Mouse (Mus musculus) erythroid progenitor cell, adult 5-6 weeks (primary cell): ENCODE measurements around the gene Grm3. TPM values are rescaled to one million over a fixed set of nuclear protein-coding genes. Genes with fewer than 3 reads are reported as not detected.

Experiments
- ATAC-seq: replicated peaks from 2 replicates; pipeline ENCODE4 v1.8.0; 2016; ENCODE audit warnings: moderate number of reproducible peaks, mild to moderate bottlenecking, moderate TSS enrichment, inconsistent platforms; ENCODE audit not compliant: poor library complexity, low FRiP score, severe bottlenecking
- total RNA-seq, 2 experiments: library from RNA; stranded (forward) in 1 of 2; stranded (reverse) in 1 of 2; fragments of 150-400 nt in 1 of 2; fragments of 186-747, 209-891 nt in 1 of 2; gene quantifications; 2 replicates each; pipeline versions ENCODE4 v1.2.3 to v1.2.4; 2015 to 2017; ENCODE audit warnings: low replicate concordance in 2 of 2

The Grm3 gene
- total RNA-seq, 2 experiments from 2014 or later: not detected

DNA sequence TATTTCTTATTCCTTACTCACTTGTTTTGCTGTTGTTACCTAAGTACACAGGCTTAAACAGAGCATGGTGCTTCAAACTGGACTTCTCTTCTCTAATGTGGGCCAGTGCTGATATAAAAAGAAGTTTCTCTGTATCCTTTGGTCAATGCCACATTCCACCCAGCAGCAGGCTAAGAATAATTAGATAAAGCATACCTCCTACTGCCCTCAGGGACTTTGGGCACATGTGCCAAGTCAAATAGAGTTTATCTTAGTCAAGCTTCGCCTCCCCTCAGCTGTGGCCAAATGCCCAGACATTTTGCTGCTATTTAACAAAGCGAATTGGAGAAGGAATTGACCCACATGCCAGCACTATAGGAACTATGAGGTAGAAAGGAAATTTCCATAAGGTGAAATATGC lies 97.8 kb downstream of the Grm3 start:
- ATAC-seq: no peak

DNA sequence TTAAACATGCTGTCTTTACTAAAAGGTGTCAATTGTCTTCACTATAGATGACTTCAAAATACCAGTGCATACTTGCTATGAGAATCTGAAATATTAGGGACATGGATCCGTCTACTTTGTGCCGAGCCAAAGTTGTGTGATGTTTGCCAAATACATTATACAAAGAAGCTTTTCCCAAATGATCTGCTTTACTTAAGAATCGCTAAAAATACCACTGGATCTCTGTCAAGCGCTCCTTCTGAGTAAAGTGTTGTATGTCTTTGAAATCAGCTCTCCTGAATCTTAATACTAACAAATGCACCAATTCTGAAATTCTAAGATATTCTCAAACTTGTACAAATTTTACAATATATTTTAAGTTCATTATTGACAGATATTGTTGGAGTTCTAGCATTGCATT lies 100.6 kb downstream of the Grm3 start:
- ATAC-seq: no peak

DNA sequence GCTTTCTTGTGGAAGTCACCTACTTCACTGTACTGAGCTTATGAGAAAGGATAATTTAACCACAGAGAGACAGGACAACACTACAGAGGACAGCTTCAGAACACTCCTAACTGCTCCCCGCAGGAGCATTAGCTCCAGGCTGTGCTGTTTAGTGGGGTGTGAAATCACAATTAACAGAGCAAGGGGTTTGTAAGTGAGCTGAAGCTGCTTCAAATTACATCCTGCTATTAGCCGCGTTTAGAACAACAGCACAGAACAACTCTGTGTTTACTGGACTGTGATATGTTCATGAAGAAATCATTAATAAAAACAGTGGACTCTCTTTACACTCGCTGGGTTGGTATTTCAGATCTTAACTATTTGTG lies 101.9 kb downstream of the Grm3 start:
- ATAC-seq: no peak

DNA sequence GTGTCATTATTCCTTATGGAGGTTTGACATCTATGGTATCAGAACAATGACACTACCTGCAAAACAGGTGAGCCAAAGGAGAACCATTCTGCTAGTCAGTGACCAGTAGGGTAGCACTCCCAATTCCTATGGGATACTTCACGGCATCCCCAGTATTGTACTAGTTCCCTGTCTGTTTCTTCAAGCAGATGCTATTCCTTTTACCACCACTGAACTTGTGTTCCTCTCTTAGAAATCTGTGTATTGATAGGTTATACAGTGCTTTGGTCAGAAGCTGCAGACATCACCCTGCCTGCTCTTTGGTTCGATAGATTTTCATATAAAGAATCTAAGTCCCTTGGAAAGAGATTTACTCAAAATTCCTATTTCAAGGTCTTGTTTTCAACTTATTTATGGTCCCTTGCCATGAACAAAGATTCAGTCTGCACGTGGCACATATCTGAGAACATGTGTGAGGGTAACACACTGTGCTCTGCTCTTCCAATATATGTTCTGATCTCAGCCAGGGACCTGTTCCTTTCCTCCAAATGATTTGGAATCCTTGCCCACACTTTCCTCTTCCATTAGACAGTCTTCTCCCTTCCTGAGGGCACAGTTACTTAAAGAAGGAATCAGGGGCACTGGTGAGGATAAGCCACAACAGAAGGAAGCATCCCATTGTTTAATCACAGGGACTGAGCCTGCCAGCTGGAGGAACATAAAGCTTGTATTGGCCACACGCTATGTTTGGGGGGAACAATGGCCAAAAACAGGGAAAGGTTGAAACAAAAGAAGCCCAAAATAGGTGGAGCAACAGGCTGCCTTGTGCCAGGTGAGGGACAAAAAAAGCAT lies 102.5 kb downstream of the Grm3 start:
- ATAC-seq: no peak

DNA sequence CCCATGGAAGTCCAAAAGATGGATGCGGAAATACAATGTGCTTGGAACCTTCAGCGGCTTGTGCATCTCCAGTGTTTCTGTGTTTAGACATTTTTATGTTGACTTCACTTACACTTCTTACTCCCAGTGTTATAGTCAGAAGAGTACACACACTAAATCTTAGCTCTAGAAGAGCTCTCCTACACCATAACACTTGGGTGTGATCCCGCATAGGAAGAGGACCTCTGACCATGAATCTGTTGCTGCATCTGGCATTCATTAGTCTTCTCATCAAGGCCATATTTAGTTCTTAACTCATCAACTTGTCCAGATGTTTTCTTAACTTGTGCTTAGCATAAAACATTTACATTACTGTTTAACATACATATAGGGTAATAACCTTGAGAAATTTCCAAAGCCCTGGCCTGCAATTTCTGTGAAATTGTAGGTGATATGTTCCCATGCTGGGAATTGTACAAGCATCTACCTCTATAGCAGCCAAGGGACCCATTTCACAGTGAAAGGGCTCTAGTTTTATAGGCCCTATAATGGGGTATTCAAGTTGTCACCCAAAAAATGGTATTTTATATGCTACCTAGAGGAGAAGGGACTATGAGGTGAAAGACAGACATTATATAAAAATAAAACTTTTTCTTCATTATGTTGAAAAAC lies 103.4 kb downstream of the Grm3 start:
- no peak for ATAC-seq

DNA sequence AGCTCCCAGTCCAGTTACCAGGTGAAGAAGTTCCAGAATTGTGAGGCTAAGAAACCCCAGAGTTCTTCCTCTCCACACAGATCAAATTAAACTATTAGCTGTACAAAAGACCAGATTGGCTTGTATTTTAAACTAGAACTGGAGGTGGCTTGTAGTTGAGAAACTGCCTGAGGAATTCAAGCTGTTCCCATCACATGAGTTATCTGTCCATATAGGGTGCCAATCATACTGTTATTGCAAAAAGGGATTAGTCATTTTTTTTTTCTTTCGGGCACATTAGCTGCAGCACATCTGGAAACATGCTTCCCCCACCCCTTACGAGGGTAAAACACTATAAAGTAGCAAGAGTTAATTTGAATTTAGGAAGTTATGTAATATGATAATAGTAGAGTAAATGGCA lies 145.9 kb downstream of the Grm3 start:
- no peak for ATAC-seq

DNA sequence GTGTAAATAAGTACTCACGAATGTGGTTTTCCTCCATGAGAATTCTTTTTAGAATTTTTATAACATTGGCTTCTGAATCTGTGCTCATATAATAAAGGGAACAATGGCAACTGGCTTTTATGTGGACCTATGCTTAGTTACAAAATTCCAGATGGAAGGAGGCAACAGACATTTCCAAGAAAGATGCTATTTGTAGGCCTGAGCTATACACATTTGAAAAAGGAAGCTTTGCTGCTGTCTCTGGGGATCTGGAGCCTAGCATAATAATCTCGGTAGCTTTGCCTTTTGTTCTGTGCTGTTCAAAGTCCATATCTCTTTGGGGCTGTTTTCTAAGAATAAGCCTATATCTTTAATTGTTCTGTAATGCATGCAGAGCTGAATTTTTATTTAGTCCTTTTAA lies 146.4 kb downstream of the Grm3 start:
- no peak for ATAC-seq

DNA sequence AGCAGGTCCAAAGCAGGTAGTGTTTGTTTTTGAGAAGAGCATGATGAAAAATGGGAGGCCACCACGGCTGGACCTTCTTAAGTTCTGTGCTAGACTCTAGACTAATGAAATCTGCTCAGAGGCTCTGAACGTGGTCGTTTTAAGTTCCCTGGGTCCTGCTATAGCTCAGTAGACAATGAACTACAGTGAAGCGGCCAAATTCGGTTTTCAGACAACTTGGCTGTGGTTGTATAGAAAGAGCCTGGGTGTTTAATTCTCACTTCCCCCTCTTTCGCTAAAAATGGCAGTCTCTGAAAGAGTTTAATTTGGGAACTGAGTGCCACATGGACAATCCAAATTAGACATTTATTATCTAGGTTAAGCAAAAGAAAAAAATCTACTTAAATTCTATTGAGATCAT lies 154.0 kb downstream of the Grm3 start:
- no peak for ATAC-seq

DNA sequence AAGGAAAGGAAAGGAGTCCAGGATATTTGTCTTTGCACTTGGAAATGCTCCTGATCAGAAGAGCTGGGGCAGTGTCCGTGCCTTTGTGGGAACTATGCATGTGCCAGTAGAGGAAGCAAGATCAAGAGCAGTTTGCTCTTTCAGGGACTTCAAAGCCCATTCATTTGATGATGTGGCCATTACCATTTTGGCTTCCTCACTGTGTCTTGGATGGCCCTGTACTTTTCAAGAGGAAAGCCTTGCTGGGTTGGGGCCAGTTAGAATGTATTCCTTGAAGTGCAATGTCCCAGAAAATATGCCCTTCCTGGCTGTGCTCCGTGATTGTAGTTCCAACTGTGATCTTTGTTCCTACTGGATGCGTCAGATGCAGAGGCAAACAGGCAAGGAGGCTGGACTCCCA lies 167.3 kb downstream of the Grm3 start:
- ATAC-seq: no peak

DNA sequence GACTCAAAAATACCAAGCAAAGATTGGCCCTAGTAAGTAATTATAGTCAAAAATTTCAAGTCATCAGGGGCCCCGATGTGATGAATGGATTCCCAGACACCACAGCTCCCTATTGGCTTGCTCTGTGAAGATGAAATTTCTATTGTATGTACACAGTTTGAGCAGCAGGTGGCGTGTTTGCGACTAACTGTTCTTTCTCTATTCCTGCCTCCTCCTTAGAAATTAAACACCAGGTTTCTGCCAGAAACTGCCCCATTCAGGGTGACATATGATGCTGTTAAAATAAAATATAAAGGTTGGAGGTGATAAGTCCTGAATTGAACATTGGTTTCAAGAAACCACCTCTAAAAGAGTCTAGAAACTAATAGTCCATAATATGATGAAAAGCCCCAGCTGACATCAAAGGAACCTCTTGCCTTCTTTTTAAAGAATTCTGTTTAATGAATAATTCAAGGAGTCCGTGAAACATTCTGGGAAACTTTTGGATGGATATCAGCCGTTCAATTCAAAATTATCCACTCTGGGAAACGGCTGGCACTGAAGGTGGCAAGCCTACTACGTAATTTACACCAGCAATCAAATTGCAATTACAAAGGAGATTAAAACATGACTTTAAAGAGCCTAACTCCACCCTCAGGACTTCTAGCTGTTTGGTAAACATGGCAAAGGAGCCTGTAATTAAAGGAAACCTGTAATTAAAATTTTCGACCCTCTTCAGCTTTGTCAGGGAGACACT lies 184.0 kb downstream of the Grm3 start:
- ATAC-seq: no peak

DNA sequence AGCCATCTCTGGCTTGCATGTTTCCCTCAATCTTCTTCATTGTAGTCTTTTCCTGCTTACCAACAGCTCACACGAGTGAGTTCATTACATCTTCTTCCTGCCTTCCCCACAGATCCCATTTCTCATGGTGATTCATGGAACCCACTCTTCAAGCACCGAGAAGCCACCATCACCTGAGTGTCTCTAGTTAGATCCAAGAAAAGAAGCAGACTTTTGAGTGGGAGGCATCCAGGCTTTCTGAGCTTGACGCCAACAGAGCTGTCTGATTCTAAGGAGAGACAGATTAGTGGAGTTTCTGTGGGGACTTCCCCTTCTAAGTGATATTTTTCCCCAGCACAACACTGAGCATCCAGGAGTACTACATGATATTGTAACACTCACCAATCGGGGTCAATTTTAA lies 199.5 kb downstream of the Grm3 start:
- no peak for ATAC-seq

DNA sequence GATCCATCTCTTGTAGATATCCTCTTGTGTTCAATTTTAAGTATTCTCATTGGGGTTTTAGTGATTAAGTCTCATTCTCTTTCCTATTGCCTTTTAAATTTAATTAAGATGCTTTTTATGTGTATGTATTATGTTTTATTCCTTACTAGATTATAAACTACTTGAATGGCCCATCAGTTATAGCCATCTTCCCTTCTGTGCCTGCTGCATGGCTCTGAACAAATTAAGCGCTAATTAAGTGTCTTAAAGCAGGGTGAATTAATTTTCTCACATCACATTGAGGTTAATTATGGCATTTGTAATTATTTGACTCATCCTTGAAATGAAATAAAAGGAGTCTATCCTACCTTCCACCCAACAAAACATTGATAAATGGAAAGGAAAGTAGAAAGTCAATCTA lies 213.9 kb downstream of the Grm3 start:
- ATAC-seq: no peak

DNA sequence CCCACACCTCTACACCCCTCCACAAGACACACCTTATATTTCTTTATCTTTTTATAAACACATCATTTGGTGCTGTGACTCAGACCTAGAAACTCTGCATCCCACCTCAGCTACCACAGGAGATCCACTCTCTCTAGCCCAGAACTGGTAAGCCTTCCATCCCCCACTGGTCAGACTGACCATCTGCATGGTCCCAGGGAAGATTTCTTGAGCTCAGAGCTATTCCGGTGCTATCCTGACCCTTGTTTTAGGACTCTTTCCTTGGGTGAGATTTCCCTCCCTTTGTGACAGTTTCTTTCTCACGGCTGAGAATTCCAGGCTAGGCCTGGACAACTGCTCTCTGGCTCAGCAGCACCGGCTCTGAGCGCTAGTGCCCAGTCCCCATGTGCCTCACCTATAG lies 227.7 kb downstream of the Grm3 start:
- ATAC-seq: no peak

DNA sequence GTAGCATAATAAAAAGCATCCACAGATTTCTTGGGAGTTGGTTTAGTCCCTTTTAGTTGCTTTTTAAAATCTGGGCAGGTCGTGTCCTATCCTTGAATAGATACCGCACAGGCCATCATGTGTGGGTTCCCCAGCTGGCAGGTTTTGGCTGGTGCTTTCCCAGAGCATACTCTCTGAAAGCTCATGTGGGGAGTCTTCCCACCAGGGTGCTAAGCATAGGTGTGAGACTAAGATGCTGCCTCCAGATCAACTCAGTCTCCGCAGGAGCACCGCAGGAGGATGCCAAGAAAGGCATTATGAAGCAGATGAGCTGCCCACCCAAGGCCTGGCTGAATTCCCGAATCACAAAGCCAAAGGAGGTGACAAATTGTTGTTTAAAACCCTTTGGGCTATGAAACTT lies 229.5 kb downstream of the Grm3 start:
- ATAC-seq: no peak

DNA sequence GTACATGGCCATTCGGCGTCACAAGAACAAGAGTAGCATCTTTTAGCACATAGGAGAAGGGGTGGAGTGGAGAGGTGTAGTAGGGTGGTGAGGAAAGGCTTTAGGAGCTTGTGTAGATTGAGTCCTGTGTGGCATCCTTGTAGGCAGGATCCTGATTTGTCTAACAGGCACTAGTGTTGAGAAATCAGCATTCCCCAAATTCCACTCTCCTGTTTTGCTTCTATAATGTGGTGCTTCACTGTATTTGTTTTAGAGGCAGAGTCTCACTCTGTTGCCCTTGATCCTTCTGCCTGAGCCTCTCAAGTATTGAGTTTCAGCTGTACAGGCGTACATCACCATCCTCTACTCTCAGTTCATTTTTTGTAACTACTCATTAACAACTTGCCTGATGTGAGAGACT lies 247.4 kb downstream of the Grm3 start:
- no peak for ATAC-seq

DNA sequence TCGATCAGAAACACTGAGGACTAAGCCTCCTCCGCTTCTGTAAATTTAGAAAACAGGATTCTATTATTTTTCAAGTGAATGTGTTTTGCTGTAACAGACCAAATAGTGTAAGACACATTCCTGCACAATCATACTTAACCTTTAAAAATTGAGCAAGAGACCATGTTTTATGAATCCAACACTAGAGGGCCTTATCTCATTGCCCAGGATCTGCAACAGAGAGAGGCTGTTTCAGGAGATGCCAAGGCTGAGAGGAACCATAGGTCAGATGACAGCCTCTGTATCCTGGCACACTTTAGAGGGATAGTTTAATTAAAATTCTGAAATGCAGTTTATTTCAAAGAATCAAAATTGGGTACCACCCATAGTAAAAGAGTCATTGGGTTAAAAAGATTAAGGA lies 271.7 kb downstream of the Grm3 start:
- no peak for ATAC-seq

DNA sequence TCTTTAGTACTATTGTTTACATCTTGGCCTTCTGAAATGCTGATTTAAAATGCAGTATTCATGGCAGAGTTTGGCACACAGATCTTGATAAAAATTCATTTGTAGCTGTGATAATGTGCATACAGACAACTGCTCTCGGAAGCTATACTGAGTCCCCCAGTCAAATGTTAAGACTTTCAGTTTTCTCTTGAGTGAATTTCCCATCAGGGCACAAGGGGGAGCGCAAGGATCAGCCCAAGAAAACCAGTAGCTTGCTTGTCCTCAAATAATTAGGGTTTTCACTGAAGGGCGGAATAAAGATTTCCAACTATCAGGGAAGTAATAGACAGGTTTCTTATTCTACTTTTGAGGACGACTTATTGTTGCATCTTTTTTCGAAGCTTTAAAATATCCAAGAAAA lies 275.4 kb downstream of the Grm3 start:
- no peak for ATAC-seq

DNA sequence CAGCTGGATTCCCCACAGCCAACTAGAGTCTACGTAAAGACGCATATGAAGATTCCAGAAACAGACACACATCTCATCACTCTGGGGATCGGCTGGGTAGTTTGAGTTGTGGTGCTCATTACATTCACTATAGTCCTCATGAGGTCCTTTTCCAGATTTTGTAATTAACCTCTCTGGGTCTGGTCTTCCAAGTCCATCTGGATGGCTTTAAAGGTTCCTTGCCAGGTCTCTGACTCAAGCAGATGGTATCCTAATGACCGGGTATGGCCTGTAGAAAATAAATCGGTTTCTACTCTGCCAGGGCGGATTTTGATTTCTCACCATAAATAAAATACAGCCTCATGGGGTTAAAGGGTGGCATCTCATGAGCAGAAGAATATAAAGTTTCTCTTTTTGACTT lies 276.0 kb downstream of the Grm3 start:
- no peak for ATAC-seq

DNA sequence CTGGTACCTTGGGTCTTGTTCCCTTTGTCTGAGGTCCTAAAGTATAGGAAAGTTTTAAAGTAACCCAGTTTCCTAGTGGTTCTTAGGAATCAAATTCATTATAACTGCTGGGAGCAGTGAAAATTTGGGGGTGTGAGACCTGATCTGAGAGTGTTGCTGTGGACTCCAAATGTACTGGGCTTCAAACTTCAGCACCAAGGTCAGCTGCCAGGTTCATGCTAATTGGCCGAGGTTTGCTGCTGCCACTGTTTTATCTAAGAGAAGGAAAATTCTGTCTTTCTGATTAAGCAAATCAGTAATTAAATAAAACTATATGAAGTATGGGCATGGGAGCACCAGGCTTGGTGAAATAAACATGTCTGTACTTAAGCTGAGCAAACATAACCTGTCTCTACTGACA lies 278.8 kb downstream of the Grm3 start:
- ATAC-seq: no peak
